Mouse (Mus musculus) kidney, embryonic 15.5 days (tissue): Measurements from ENCODE around the gene H2-Eb1. TPM values are rescaled to one million over a fixed set of nuclear protein-coding genes. Genes with fewer than 3 reads are reported as not detected.

Experiments
- ATAC-seq: fragments of 200-750 bp; cut with Nextera tagmentation; replicated peaks from 2 replicates; pipeline ENCODE4 v1.8.0; 2017; ENCODE audit warnings: moderate TSS enrichment; ENCODE audit not compliant: low FRiP score
- H3K27ac ChIP-seq: fragments of 300-500 bp; sonication (generic); 2 replicates; pipeline ENCODE4 v1.5.1; 2015; ENCODE audit warnings: mild to moderate bottlenecking, inconsistent platforms
- H3K27me3 ChIP-seq: fragments of 300-500 bp; sonication (generic); 2 replicates; pipeline ENCODE4 v1.6.1; 2015; ENCODE audit warnings: inconsistent platforms
- H3K36me3 ChIP-seq: fragments of 300-500 bp; sonication (generic); 2 replicates; pipeline ENCODE4 v1.6.1; 2015; ENCODE audit warnings: inconsistent platforms
- H3K4me1 ChIP-seq: fragments of 300-500 bp; sonication (generic); 2 replicates; pipeline ENCODE4 v1.6.1; 2015; ENCODE audit warnings: inconsistent platforms
- H3K4me2 ChIP-seq: fragments of 300-500 bp; sonication (generic); 2 replicates; pipeline ENCODE4 v1.6.1; 2015; ENCODE audit warnings: moderate library complexity, mild to moderate bottlenecking, inconsistent platforms
- H3K4me3 ChIP-seq: fragments of 300-500 bp; sonication (generic); replicated peaks from 2 replicates; pipeline ENCODE4 v1.5.1; 2015; ENCODE audit warnings: mild to moderate bottlenecking, inconsistent platforms
- H3K9ac ChIP-seq: fragments of 300-500 bp; sonication (generic); 2 replicates; pipeline ENCODE4 v1.6.1; 2015; ENCODE audit warnings: mild to moderate bottlenecking, inconsistent platforms
- H3K9me3 ChIP-seq: fragments of 300-500 bp; sonication (generic); replicated peaks from 2 replicates; pipeline ENCODE4 v1.6.1; 2016; ENCODE audit warnings: inconsistent platforms
- WGBS: fragments of 180-500 bp; shearing (Covaris S2); methylation state at CpG from one replicate; pipeline ENCODE4 v1.1.7; 2015; ENCODE audit warnings: mixed read lengths; 5-methylcytosine and 5-hydroxymethylcytosine counted together
- polyA plus RNA-seq: library from polyadenylated mRNA; unstranded; fragments of >200 nt; fragmentation: Nextera tagmentation; extraction: Ambion mirVana; gene quantifications from 2 replicates; pipeline ENCODE4 v1.2.1, GENCODE M21; 2015

H2-Eb1 gene
- polyA plus RNA-seq, 1 experiment from 2014 or later = 6.9 TPM

GRCm38 (mm10) chr17:34362954-34363546 lies 57.4 kb downstream of the H2-Eb1 start:
- no peaks in the 10 kb centered on the region for H3K9me3 ChIP-seq
- WGBS = 85% methylated on average over 15 of the region's 15 CpGs
- H3K36me3 ChIP-seq = no peaks in the 10 kb centered on the region
- no peaks in the 10 kb centered on the region for H3K4me1 ChIP-seq
- no peak overlapping the region for H3K27ac ChIP-seq
- no peak overlapping the region for H3K4me3 ChIP-seq
- no peak overlapping the region for H3K9ac ChIP-seq
- H3K27me3 ChIP-seq = no peaks in the 10 kb centered on the region
- H3K4me2 ChIP-seq = no peak overlapping the region
- ATAC-seq = no peak

- H3K4me3 ChIP-seq = no peak overlapping the region
- H3K27ac ChIP-seq = no peak overlapping the region
- H3K4me2 ChIP-seq = no peak overlapping the region
- H3K9me3 ChIP-seq = no peaks in the 10 kb centered on the region
- H3K4me1 ChIP-seq = no peaks in the 10 kb centered on the region
- no peak for ATAC-seq
- H3K36me3 ChIP-seq = no peaks in the 10 kb centered on the region
- no peak overlapping the region for H3K9ac ChIP-seq
- WGBS = 86% methylated on average over 3 of the region's 3 CpGs
- H3K27me3 ChIP-seq = no peaks in the 10 kb centered on the region
Measured at GRCm38 (mm10) chr17:34363676-34364310, 58.1 kb downstream of the H2-Eb1 start.

- H3K36me3 ChIP-seq = no peaks in the 10 kb centered on the region
- no peak overlapping the region for H3K4me2 ChIP-seq
- H3K9ac ChIP-seq = no peak overlapping the region
- H3K9me3 ChIP-seq = no peaks in the 10 kb centered on the region
- no peak for ATAC-seq
- H3K4me1 ChIP-seq = no peaks in the 10 kb centered on the region
- H3K27ac ChIP-seq = no peak overlapping the region
- 66% methylated on average over 10 of the region's 10 CpGs for WGBS
- no peak overlapping the region for H3K4me3 ChIP-seq
- no peaks in the 10 kb centered on the region for H3K27me3 ChIP-seq
Measured at GRCm38 (mm10) chr17:34365031-34365430, 59.4 kb downstream of the H2-Eb1 start.

Other genes starting within 250 kb of the H2-Eb1 start
- 0.39 and 0.64 TPM in 2 replicates for gene H2-Oa, start 213.5 kb upstream of the H2-Eb1 start, polyA plus RNA-seq
- 14.8 and 15.9 TPM in 2 replicates for gene H2-DMa, start 186.3 kb upstream of the H2-Eb1 start, polyA plus RNA-seq
- 135 and 140 TPM in 2 replicates for gene Brd2, start 183.2 kb upstream of the H2-Eb1 start, polyA plus RNA-seq
- gene H2-DMb2, start 162.6 kb upstream of the H2-Eb1 start, polyA plus RNA-seq = 22.6 and 25.3 TPM in 2 replicates
- gene H2-DMb1, start 152.8 kb upstream of the H2-Eb1 start, polyA plus RNA-seq = 4.9 and 6.0 TPM in 2 replicates
- 3.5 and 3.8 TPM in 2 replicates for gene Tap1, start 118.3 kb upstream of the H2-Eb1 start, polyA plus RNA-seq
- 3.0 and 3.2 TPM in 2 replicates for gene Psmb9, start 118.1 kb upstream of the H2-Eb1 start, polyA plus RNA-seq
- gene Psmb8, start 108.1 kb upstream of the H2-Eb1 start, polyA plus RNA-seq = 6.0 and 7.1 TPM in 2 replicates
- gene Tap2, start 102.3 kb upstream of the H2-Eb1 start, polyA plus RNA-seq = 3.5 and 4.1 TPM in 2 replicates
- gene H2-Ob, start 67.0 kb upstream of the H2-Eb1 start, polyA plus RNA-seq = 0.13 TPM in 1 of 2 replicates, not detected in the other
- gene H2-Ab1, start 48.2 kb upstream of the H2-Eb1 start, polyA plus RNA-seq = 23.3 and 27.5 TPM in 2 replicates
- 2.1 and 2.3 TPM in 2 replicates for gene H2-Aa, start 18.0 kb upstream of the H2-Eb1 start, polyA plus RNA-seq
- not detected in 2 replicates for gene H2-Eb2, start 19.8 kb downstream of the H2-Eb1 start, polyA plus RNA-seq
- 0.08 and 0.16 TPM in 2 replicates for gene Btnl2, start 49.0 kb downstream of the H2-Eb1 start, polyA plus RNA-seq
- not detected in 2 replicates for gene Btnl1, start 71.3 kb downstream of the H2-Eb1 start, polyA plus RNA-seq
- gene BC051142, start 93.0 kb downstream of the H2-Eb1 start, polyA plus RNA-seq = 0.32 and 0.77 TPM in 2 replicates
- gene Btnl4, start 171.5 kb downstream of the H2-Eb1 start, polyA plus RNA-seq = 0.09 TPM in 1 of 2 replicates, not detected in the other
- not detected in 2 replicates for gene Btnl6, start 211.5 kb downstream of the H2-Eb1 start, polyA plus RNA-seq